Mouse (Mus musculus) midbrain, embryonic 10.5 days (tissue): ENCODE data around the gene Clca3a1. TPM values are rescaled to one million over a fixed set of nuclear protein-coding genes. Genes with fewer than 3 reads are reported as not detected.

ENCODE experiments used
- DNase-seq: peaks from one replicate; pipeline ENCODE4 v3.0.0-alpha.2; 2017; ENCODE audit warnings: low spot score
- H3K27ac ChIP-seq: fragments of 300-500 bp; sonication (generic); replicated peaks from 2 replicates; pipeline ENCODE4 v1.5.1; 2016; ENCODE audit warnings: mild to moderate bottlenecking
- H3K27me3 ChIP-seq: fragments of 300-500 bp; sonication (generic); 2 replicates; pipeline ENCODE4 v1.6.1; 2016; ENCODE audit warnings: low read depth, mild to moderate bottlenecking; ENCODE audit not compliant: poor library complexity, severe bottlenecking
- H3K36me3 ChIP-seq: fragments of 300-500 bp; sonication (generic); 2 replicates; pipeline ENCODE4 v1.6.1; 2016; ENCODE audit warnings: mild to moderate bottlenecking, moderate library complexity
- H3K4me1 ChIP-seq: fragments of 300-500 bp; sonication (generic); 2 replicates; pipeline ENCODE4 v1.6.1; 2016
- H3K4me3 ChIP-seq: fragments of 300-500 bp; sonication (generic); 2 replicates; pipeline ENCODE4 v1.5.1; 2016; ENCODE audit warnings: mild to moderate bottlenecking, moderate library complexity
- H3K9me3 ChIP-seq: fragments of 300-500 bp; sonication (generic); replicated peaks from 2 replicates; pipeline ENCODE4 v1.6.1; 2016; ENCODE audit warnings: mild to moderate bottlenecking
- WGBS: fragments of 180-500 bp; shearing (Covaris S2); methylation state at CpG from one replicate; pipeline ENCODE4 v1.1.7; 2016; 5-methylcytosine and 5-hydroxymethylcytosine counted together
- polyA plus RNA-seq: library from polyadenylated mRNA; unstranded; fragments of >200 nt; fragmentation: Nextera tagmentation; extraction: Ambion mirVana; gene quantifications from 2 replicates; pipeline ENCODE4 v1.2.1, GENCODE M21; 2016

The Clca3a1 gene
- polyA plus RNA-seq, 1 experiment from 2014 or later = not detected

GRCm38 (mm10) chr3:144688284-144688683 is 72.5 kb downstream of the Clca3a1 start:
- Histone ChIP-seq H3K9me3 (no peaks in the 10 kb centered on the region), H3K4me3 (no peak overlapping the region), H3K27me3 (no peaks in the 10 kb centered on the region), H3K4me1 (peaks cover 8% of the 10 kb centered on the region), H3K27ac (no peak overlapping the region), H3K36me3 (peaks cover 25% of the 10 kb centered on the region)
- WGBS = 86% methylated on average over 8 of the region's 8 CpGs
- DNase-seq = no peak

GRCm38 (mm10) chr3:144687618-144688017 is 73.2 kb downstream of the Clca3a1 start:
- H3K36me3 ChIP-seq = peaks cover 20% of the 10 kb centered on the region
- no peaks in the 10 kb centered on the region for H3K9me3 ChIP-seq
- DNase-seq = no peak
- H3K4me3 ChIP-seq = no peak overlapping the region
- no peak overlapping the region for H3K27ac ChIP-seq
- 91% methylated on average over 9 of the region's 9 CpGs for WGBS
- H3K4me1 ChIP-seq = peaks cover 8% of the 10 kb centered on the region
- no peaks in the 10 kb centered on the region for H3K27me3 ChIP-seq

- H3K9me3 ChIP-seq = no peaks in the 10 kb centered on the region
Observed at GRCm38 (mm10) chr3:144686146-144686545, 74.6 kb downstream of the Clca3a1 start.

GRCm38 (mm10) chr3:144683136-144683814 is 77.5 kb downstream of the Clca3a1 start:
- Histone ChIP-seq H3K9me3 (no peaks in the 10 kb centered on the region), H3K27ac (no peak overlapping the region), H3K27me3 (no peaks in the 10 kb centered on the region), H3K36me3 (peaks cover 8% of the 10 kb centered on the region; the same call in 1 of the 2 replicates), H3K4me1 (peaks cover 2% of the 10 kb centered on the region; the same call in 1 of the 2 replicates), H3K4me3 (no peak overlapping the region)
- DNase-seq = no peak
- WGBS = 94% methylated on average over 12 of the region's 12 CpGs

More at GRCm38 (mm10) chr3:144686146-144686545, 74.6 kb downstream of the Clca3a1 start:
- no peak for DNase-seq
- 89% methylated on average over 5 of the region's 5 CpGs for WGBS
- H3K4me3 ChIP-seq = no peak overlapping the region
- H3K27ac ChIP-seq = no peak overlapping the region
- peaks cover 8% of the 10 kb centered on the region for H3K4me1 ChIP-seq
- no peaks in the 10 kb centered on the region for H3K27me3 ChIP-seq
- H3K36me3 ChIP-seq = peaks cover 18% of the 10 kb centered on the region

GRCm38 (mm10) chr3:144681542-144681941 is 79.2 kb downstream of the Clca3a1 start:
- DNase-seq = no peak
- no peaks in the 10 kb centered on the region for H3K27me3 ChIP-seq
- 84% methylated on average over 5 of the region's 5 CpGs for WGBS
- no peak overlapping the region for H3K27ac ChIP-seq
- no peaks in the 10 kb centered on the region for H3K9me3 ChIP-seq
- no peak overlapping the region for H3K4me3 ChIP-seq
- peaks cover 2% of the 10 kb centered on the region; the same call in 1 of the 2 replicates for H3K4me1 ChIP-seq
- 0 out of 2 replicates have a peak, but pooled peaks cover 2% of the 10 kb centered on the region for H3K36me3 ChIP-seq

- Histone ChIP-seq H3K27me3 (no peaks in the 10 kb centered on the region), H3K36me3 (no peaks in the 10 kb centered on the region), H3K4me3 (no peak overlapping the region), H3K4me1 (peaks cover 2% of the 10 kb centered on the region; the same call in 1 of the 2 replicates), H3K27ac (no peak overlapping the region), H3K9me3 (no peaks in the 10 kb centered on the region)
- 92% methylated on average over 8 of the region's 8 CpGs for WGBS
- DNase-seq = no peak
Observed at GRCm38 (mm10) chr3:144679701-144680159, 81.0 kb downstream of the Clca3a1 start.

Other genes starting within 250 kb of the Clca3a1 start
- gene Hs2st1, start 190.8 kb downstream of the Clca3a1 start, polyA plus RNA-seq = 14.9 and 15.1 TPM in 2 replicates
- gene Selenof, start 190.7 kb downstream of the Clca3a1 start, polyA plus RNA-seq = 513 and 526 TPM in 2 replicates
- gene Sh3glb1, start 40.6 kb downstream of the Clca3a1 start, polyA plus RNA-seq = 65.2 and 71.0 TPM in 2 replicates
- not detected in 2 replicates for gene Clca3a2, start 58.5 kb upstream of the Clca3a1 start, polyA plus RNA-seq
- gene Clca3b, start 88.4 kb upstream of the Clca3a1 start, polyA plus RNA-seq = not detected in 2 replicates
- gene Clca4b, start 171.6 kb upstream of the Clca3a1 start, polyA plus RNA-seq = not detected in 2 replicates
- gene Clca4a, start 214.1 kb upstream of the Clca3a1 start, polyA plus RNA-seq = not detected in 2 replicates